In genomic region chr16:16584409-16585032, GRCm38 (mm10) we compare ENCODE assay signal across 8 mouse cellular contexts. TPM values are rescaled to one million over a fixed set of nuclear protein-coding genes. Genes with fewer than 3 reads are reported as not detected.
DNase-seq lines count a peak whose midpoint lies in the region; ATAC-seq and TF ChIP-seq lines count a peak whose summit lies in the region.

No protein-coding gene starts in this region.

- H3K79me2 ChIP-seq in MEL (ENCODE audit: control insufficient read depth, insufficient read depth, low read length, poor library complexity): no peaks in the 10 kb centered on the region

- peak; percentile 78 to 88 (median 82) for TF ChIP-seq CTCF in MEL (IDR thresholded peaks at IDR 0.05 in 2 of 3, conservative IDR thresholded peaks at IDR 0.05 in 1 of 3; ENCODE audit: control insufficient read depth in 1 of 3, insufficient read depth in 1 of 3, low read depth in 2 of 3, low read length in 3 of 3, poor library complexity in 1 of 3, severe bottlenecking in 1 of 3)

- no peaks in the 10 kb centered on the region for H3K36me3 ChIP-seq in MEL (ENCODE audit: control insufficient read depth in 1 of 2, insufficient read depth in 2 of 2, low read length in 2 of 2)
- H3K36me3 ChIP-seq in forebrain, embryonic 15.5 days: no peaks in the 10 kb centered on the region

- H3K9me3 ChIP-seq in MEL (replicated peaks; ENCODE audit: insufficient read depth, low read length): no peaks in the 10 kb centered on the region
- no peaks in the 10 kb centered on the region for H3K9me3 ChIP-seq in forebrain, embryonic 15.5 days

- no peak overlapping the region for H3K4me3 ChIP-seq in MEL (ENCODE audit: control insufficient read depth in 1 of 2, insufficient read depth in 1 of 2, low read depth in 2 of 2, low read length in 2 of 2)
- no peak overlapping the region for H3K4me3 ChIP-seq in forebrain, embryonic 15.5 days

- no peak for TF ChIP-seq EP300 in MEL (IDR thresholded peaks at IDR 0.05; ENCODE audit: low read depth in 1 of 2, low read length in 2 of 2)

- no peak overlapping the region for H3K9ac ChIP-seq in MEL (ENCODE audit: control insufficient read depth, low read depth, low read length, poor library complexity, severe bottlenecking)
- no peak overlapping the region for H3K9ac ChIP-seq in forebrain, embryonic 15.5 days (replicated peaks)

- TF ChIP-seq RAD21 in MEL (IDR thresholded peaks at IDR 0.05; ENCODE audit: low read depth, low read length): peak; percentile 78

- ATAC-seq in forebrain, embryonic 15.5 days (replicated peaks): peak; percentile 91
- peak; percentile 95 to 97 for ATAC-seq in hematopoietic stem cell, adult 5-6 weeks (replicated peaks in 1 of 2; ENCODE audit: insufficient read depth in 1 of 2, low FRiP score in 2 of 2, low TSS enrichment in 1 of 2, low read depth in 1 of 2, poor library complexity in 2 of 2, severe bottlenecking in 2 of 2)

- TF ChIP-seq POLR2A in MEL (IDR thresholded peaks at IDR 0.05; ENCODE audit: control insufficient read depth in 1 of 2, insufficient read depth in 1 of 2, low read depth in 1 of 2, low read length in 2 of 2, poor library complexity in 1 of 2): no peak

- H3K4me1 ChIP-seq in MEL (ENCODE audit: control insufficient read depth in 1 of 2, insufficient read depth in 2 of 2, low read length in 2 of 2): no peaks in the 10 kb centered on the region
- no peaks in the 10 kb centered on the region; the same call in 1 of the 2 replicates for H3K4me1 ChIP-seq in forebrain, embryonic 15.5 days

- WGBS in forebrain, embryonic 15.5 days: 66% methylated on average over 4 of the region's 4 CpGs

- H3K4me2 ChIP-seq in forebrain, embryonic 15.5 days (replicated peaks): no peak overlapping the region

- no peak overlapping the region for H3K27ac ChIP-seq in MEL (ENCODE audit: control insufficient read depth, low read depth, low read length)
- no peak overlapping the region for H3K27ac ChIP-seq in forebrain, embryonic 15.5 days (replicated peaks)

- H3K27me3 ChIP-seq in MEL (ENCODE audit: control insufficient read depth in 1 of 2, insufficient read depth in 2 of 2, low read length in 2 of 2): no peaks in the 10 kb centered on the region; a peak in 2 of 4 replicates
- H3K27me3 ChIP-seq in forebrain, embryonic 15.5 days: no peaks in the 10 kb centered on the region

- peak; percentile 81 for DNase-seq in MEL (ENCODE audit: low read depth, low spot score)
- DNase-seq in c-Kit-positive CD71-positive TER-119-positive erythroid progenitor cells, embryonic 14.5 days (ENCODE audit: low spot score): peak; percentile 62
- DNase-seq in layer of hippocampus, adult 8-10 months (ENCODE audit: low spot score in 2 of 2): peak; percentile 30 to 66
- DNase-seq in lung, postnatal 14 days: peak; percentile 76
- DNase-seq in retina, embryonic 14.5 days (ENCODE audit: low spot score): peak; percentile 94
- peak; percentile 81 for DNase-seq in thymus, postnatal 4 days

TF ChIP-seq in MEL, 35 proteins besides CTCF, POLR2A, EP300 and RAD21:
- TF ChIP-seq RCOR1 (IDR thresholded peaks at IDR 0.05; ENCODE audit: low read depth, low read length): no peak
- no peak for TF ChIP-seq USF1 (IDR thresholded peaks at IDR 0.05; ENCODE audit: low read depth, low read length)
- peak; percentile 97 for TF ChIP-seq SMC3 (IDR thresholded peaks at IDR 0.05; ENCODE audit: low read depth, low read length)
- 0 out of 2 replicates have a peak, but pooled peaks have one; percentile 13 for TF ChIP-seq MAX (IDR thresholded peaks at IDR 0.05; ENCODE audit: low read length)
- no peak for TF ChIP-seq E2F4 (IDR thresholded peaks at IDR 0.05; ENCODE audit: borderline replicate concordance, low read depth, low read length)
- peak; percentile 69 for TF ChIP-seq ZC3H11A (IDR thresholded peaks at IDR 0.05; ENCODE audit: low read depth, low read length)
TF ChIP-seq in MEL: peak in this region for 3.

RNA-seq across cellular contexts. Expression of gene Fgd4, which starts 15.8 kb away (rescaled TPM):
- 10.0 and 20.9 TPM in 2 replicates for total RNA-seq in MEL (2012; rRNA removed)
- under 1 TPM in 1 of 2 experiments, not detected in 1; 0.03 TPM for polyA plus RNA-seq in MEL (2012; ENCODE audit: insufficient read depth in 1 of 2, insufficient read length in 2 of 2, low read depth in 1 of 2, low replicate concordance in 2 of 2, missing spikeins in 1 of 2)
- 27.1 TPM in 2 replicates for polyA plus RNA-seq in forebrain, embryonic 15.5 days (2015; fragmentation: Nextera tagmentation; extraction: Ambion mirVana)
- 39.8 and 42.9 TPM in 2 replicates for total RNA-seq in hematopoietic stem cell, adult 5-6 weeks (2017)
- 10 to 100 TPM; 40.3 to 50.2 (median 46.9) TPM for total RNA-seq in layer of hippocampus, adult 8-10 months (2022)
